Mouse (Mus musculus) limb, embryonic 11.5 days (tissue): ENCODE data around the gene Ndufaf2. TPM values are rescaled to one million over a fixed set of nuclear protein-coding genes. Genes with fewer than 3 reads are reported as not detected.

Experiments
- ATAC-seq: fragments of 200-750 bp; cut with Nextera tagmentation; 2 replicates; pipeline ENCODE4 v1.8.0; 2017; ENCODE audit warnings: low read depth; ENCODE audit not compliant: insufficient number of reproducible peaks, low FRiP score, low TSS enrichment
- DNase-seq: peaks from one replicate; pipeline ENCODE4 v3.0.0-alpha.2; 2015; ENCODE audit warnings: low spot score
- H3K27ac ChIP-seq: fragments of 300-500 bp; sonication (generic); replicated peaks from 2 replicates; pipeline ENCODE4 v1.5.1; 2014; ENCODE audit warnings: low read depth, mild to moderate bottlenecking, low read length
- H3K27me3 ChIP-seq: fragments of 300-500 bp; sonication (generic); 2 replicates; pipeline ENCODE4 v1.6.1; 2014; ENCODE audit warnings: mild to moderate bottlenecking, low read length, mixed read lengths; ENCODE audit not compliant: control insufficient read depth, insufficient read depth
- H3K36me3 ChIP-seq: fragments of 300-500 bp; sonication (generic); 2 replicates; pipeline ENCODE4 v1.6.1; 2014; ENCODE audit warnings: mild to moderate bottlenecking, low read length, moderate library complexity, mixed read lengths; ENCODE audit not compliant: control insufficient read depth, insufficient read depth
- H3K4me1 ChIP-seq: fragments of 300-500 bp; sonication (generic); 2 replicates; pipeline ENCODE4 v1.6.1; 2014; ENCODE audit warnings: low read length, mixed read lengths; ENCODE audit not compliant: control insufficient read depth, insufficient read depth
- H3K4me2 ChIP-seq: fragments of 300-500 bp; sonication (generic); 2 replicates; pipeline ENCODE4 v1.6.1; 2014; ENCODE audit warnings: low read depth, mild to moderate bottlenecking, moderate library complexity; ENCODE audit not compliant: severe bottlenecking
- H3K4me3 ChIP-seq: fragments of 300-500 bp; sonication (generic); 2 replicates; pipeline ENCODE4 v1.5.1; 2014; ENCODE audit warnings: low read depth, low read length
- H3K9ac ChIP-seq: fragments of 300-500 bp; sonication (generic); 2 replicates; pipeline ENCODE4 v1.6.1; 2014; ENCODE audit warnings: mild to moderate bottlenecking, low read length
- H3K9me3 ChIP-seq: fragments of 300-500 bp; sonication (generic); 2 replicates; pipeline ENCODE4 v1.6.1; 2016; ENCODE audit warnings: low read length; ENCODE audit not compliant: control insufficient read depth
- WGBS: fragments of 180-500 bp; shearing (Covaris S2); extraction: QIAGEN DNeasy Blood & Tissue Kit; methylation state at CpG from one replicate; pipeline ENCODE4 v1.1.7; 2014; 5-methylcytosine and 5-hydroxymethylcytosine counted together
- polyA plus RNA-seq: library from polyadenylated mRNA; unstranded; fragments of >200 nt; fragmentation: Nextera tagmentation; extraction: Ambion mirVana; gene quantifications from 2 replicates; pipeline ENCODE4 v1.2.1, GENCODE M21; 2014

Ndufaf2 gene
- polyA plus RNA-seq, 1 experiment from 2014 or later: 102 TPM

DNA sequence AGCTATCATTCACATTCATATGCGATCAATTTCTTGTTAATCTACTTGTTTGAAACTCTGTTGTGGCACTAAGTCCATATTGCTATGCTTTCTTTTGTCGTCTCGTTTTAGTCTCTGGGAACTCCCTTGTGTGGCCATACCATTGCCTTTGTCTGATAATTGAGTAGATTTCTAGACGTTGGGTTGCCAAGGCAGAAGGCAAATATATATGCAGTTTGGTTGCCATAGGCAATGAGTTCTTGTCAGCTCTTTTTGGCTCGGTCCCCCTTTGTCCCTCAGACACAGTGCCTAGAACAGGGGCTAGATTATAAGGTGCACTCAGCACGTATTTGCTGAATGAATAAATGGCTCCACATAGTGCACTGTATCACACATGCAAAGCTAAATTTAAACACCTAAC is 94.1 kb downstream of the Ndufaf2 start:
- WGBS: 88% methylated on average over 6 of the region's 6 CpGs
- H3K4me1 ChIP-seq: no peaks in the 10 kb centered on the region
- H3K9me3 ChIP-seq: no peaks in the 10 kb centered on the region
- H3K27ac ChIP-seq: no peak overlapping the region
- ATAC-seq: no peak
- H3K4me3 ChIP-seq: no peak overlapping the region
- no peak overlapping the region for H3K4me2 ChIP-seq
- H3K9ac ChIP-seq: no peak overlapping the region
- DNase-seq: no peak
- H3K36me3 ChIP-seq: no peaks in the 10 kb centered on the region
- H3K27me3 ChIP-seq: no peaks in the 10 kb centered on the region

GRCm38 (mm10) chr13:108063374-108064134 is 94.9 kb downstream of the Ndufaf2 start:
- no peak overlapping the region for H3K27ac ChIP-seq

DNA sequence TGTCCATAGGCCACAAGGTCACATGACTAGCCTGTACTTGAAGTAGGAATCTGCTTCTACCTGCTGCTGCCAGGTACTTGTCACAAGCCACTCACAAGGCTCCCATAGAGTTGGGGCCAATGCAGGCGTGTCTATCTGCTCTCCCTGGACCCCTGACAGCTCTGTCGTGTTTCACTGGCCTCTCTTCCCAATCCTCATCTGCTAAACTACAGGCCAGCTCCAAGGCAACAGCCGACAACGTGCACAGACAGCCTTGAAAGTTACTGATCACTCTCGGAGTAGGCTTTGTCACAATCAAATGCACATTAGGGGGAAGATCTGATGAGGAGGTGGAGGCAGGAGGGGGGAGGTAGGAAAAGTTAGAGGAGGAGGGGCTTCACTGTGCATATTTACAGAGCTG is 95.5 kb downstream of the Ndufaf2 start:
- no peaks in the 10 kb centered on the region for H3K4me1 ChIP-seq
- DNase-seq: no peak
- H3K27me3 ChIP-seq: no peaks in the 10 kb centered on the region
- no peak for ATAC-seq
- no peaks in the 10 kb centered on the region for H3K36me3 ChIP-seq
- H3K4me2 ChIP-seq: no peak overlapping the region
- H3K9me3 ChIP-seq: no peaks in the 10 kb centered on the region
- no peak overlapping the region for H3K9ac ChIP-seq
- H3K27ac ChIP-seq: no peak overlapping the region
- WGBS: 79% methylated on average over 5 of the region's 5 CpGs
- H3K4me3 ChIP-seq: no peak overlapping the region

More at GRCm38 (mm10) chr13:108063374-108064134, 94.9 kb downstream of the Ndufaf2 start:
- H3K4me2 ChIP-seq: no peak overlapping the region
- no peak overlapping the region for H3K9ac ChIP-seq
- H3K27me3 ChIP-seq: no peaks in the 10 kb centered on the region
- H3K4me1 ChIP-seq: no peaks in the 10 kb centered on the region
- H3K9me3 ChIP-seq: no peaks in the 10 kb centered on the region
- H3K36me3 ChIP-seq: no peaks in the 10 kb centered on the region
- 90% methylated on average over 11 of the region's 11 CpGs for WGBS
- DNase-seq (no peak), ATAC-seq (no peak)
- H3K4me3 ChIP-seq: no peak overlapping the region

GRCm38 (mm10) chr13:108060936-108061578 is 97.4 kb downstream of the Ndufaf2 start:
- no peak for DNase-seq
- Histone ChIP-seq H3K36me3 (no peaks in the 10 kb centered on the region), H3K4me2 (no peak overlapping the region), H3K27me3 (no peaks in the 10 kb centered on the region), H3K4me3 (no peak overlapping the region), H3K9me3 (no peaks in the 10 kb centered on the region), H3K27ac (no peak overlapping the region), H3K4me1 (no peaks in the 10 kb centered on the region), H3K9ac (no peak overlapping the region)
- ATAC-seq: no peak
- 75% methylated on average over 8 of the region's 8 CpGs for WGBS

DNA sequence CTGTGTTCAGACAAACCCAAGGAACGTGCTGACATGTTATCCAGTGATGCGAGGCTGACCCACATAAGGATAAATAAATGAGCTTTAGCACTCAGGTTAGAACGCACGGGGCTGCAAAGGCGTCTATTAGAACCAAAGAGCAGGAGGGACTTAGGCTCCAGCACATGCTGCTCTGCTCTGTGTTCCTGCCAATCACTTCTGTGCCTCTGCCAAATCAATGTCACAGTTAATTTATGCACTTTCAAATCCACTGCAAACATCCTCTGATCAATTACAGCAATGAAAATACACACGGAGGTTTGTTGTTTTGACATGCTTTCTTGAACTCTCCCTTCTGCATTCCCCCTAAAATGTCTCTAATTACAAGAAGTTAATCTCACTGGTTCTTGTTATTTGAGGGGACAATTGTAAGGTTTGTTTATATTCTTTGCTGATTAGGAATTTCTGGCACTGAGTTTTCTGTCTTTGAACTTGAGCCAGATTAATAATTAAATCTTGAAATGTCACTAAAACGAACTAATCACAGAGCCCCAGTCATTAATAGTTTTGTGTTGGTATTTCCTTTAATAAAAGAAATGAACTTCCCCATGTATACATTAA is 98.0 kb downstream of the Ndufaf2 start:
- H3K27me3 ChIP-seq: no peaks in the 10 kb centered on the region
- no peak overlapping the region for H3K27ac ChIP-seq
- H3K9ac ChIP-seq: no peak overlapping the region
- H3K4me3 ChIP-seq: no peak overlapping the region
- no peak overlapping the region for H3K4me2 ChIP-seq
- H3K4me1 ChIP-seq: no peaks in the 10 kb centered on the region
- H3K9me3 ChIP-seq: no peaks in the 10 kb centered on the region
- DNase-seq (no peak), ATAC-seq (no peak)
- no peaks in the 10 kb centered on the region for H3K36me3 ChIP-seq
- 71% methylated on average over 7 of the region's 7 CpGs for WGBS

GRCm38 (mm10) chr13:108056896-108057295 is 101.5 kb downstream of the Ndufaf2 start:
- H3K27me3 ChIP-seq: no peaks in the 10 kb centered on the region
- H3K4me3 ChIP-seq: no peak overlapping the region
- DNase-seq (no peak), ATAC-seq (no peak)
- 0 out of 2 replicates have a peak overlapping the region, but pooled peaks have one; percentile 12 for H3K27ac ChIP-seq
- no peaks in the 10 kb centered on the region for H3K9me3 ChIP-seq
- H3K9ac ChIP-seq: no peak overlapping the region
- no peaks in the 10 kb centered on the region for H3K4me1 ChIP-seq
- H3K36me3 ChIP-seq: no peaks in the 10 kb centered on the region
- no peak overlapping the region for H3K4me2 ChIP-seq
- WGBS: 80% methylated on average over 3 of the region's 3 CpGs

GRCm38 (mm10) chr13:108047364-108047763 is 111.1 kb downstream of the Ndufaf2 start:
- 89% methylated on average over 6 of the region's 6 CpGs for WGBS
- H3K4me2 ChIP-seq: no peak overlapping the region
- no peaks in the 10 kb centered on the region for H3K27me3 ChIP-seq
- H3K4me1 ChIP-seq: peaks cover 10% of the 10 kb centered on the region; the same call in 1 of the 2 replicates
- ATAC-seq: no peak
- no peaks in the 10 kb centered on the region for H3K9me3 ChIP-seq
- H3K36me3 ChIP-seq: no peaks in the 10 kb centered on the region
- peak; percentile 14 for DNase-seq
- H3K9ac ChIP-seq: no peak overlapping the region
- H3K27ac ChIP-seq: no peak overlapping the region
- no peak overlapping the region for H3K4me3 ChIP-seq

DNA sequence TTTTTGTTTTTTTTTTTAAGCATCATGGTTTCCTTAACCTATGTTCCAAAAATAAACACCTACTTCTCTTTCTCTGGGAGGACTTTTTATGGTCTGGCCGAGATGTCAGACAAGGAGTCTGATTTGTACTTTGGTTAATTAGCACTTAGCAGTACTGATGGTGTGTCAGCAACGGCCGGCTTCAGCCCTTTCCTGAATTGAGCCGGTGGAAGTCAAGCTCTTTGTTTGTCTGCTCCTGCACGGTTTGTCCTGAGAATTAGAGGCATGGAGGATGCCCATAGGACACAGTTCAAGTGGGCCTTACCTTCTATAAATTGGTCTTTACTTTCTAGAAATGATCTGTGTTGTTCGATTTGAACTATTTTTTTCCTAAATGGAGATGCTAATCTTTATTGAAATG is 111.5 kb downstream of the Ndufaf2 start:
- 65% methylated on average over 6 of the region's 6 CpGs for WGBS

More for the DNA sequence above, 111.5 kb downstream of the Ndufaf2 start:
- DNase-seq (peak; percentile 20), ATAC-seq (no peak)
- Histone ChIP-seq H3K4me3 (no peak overlapping the region), H3K4me1 (peaks cover 10% of the 10 kb centered on the region; the same call in 1 of the 2 replicates), H3K9ac (no peak overlapping the region), H3K27ac (no peak overlapping the region), H3K36me3 (no peaks in the 10 kb centered on the region), H3K9me3 (no peaks in the 10 kb centered on the region), H3K4me2 (no peak overlapping the region), H3K27me3 (no peaks in the 10 kb centered on the region)
